Mouse (Mus musculus) ES-E14 (cell line): ENCODE measurements around the gene Gltpd2. TPM values are rescaled to one million over a fixed set of nuclear protein-coding genes. Genes with fewer than 3 reads are reported as not detected.

Experiments
- DNase-seq: peaks from one replicate; pipeline ENCODE4 v3.0.0-alpha.2; 2013; ENCODE audit warnings: low read depth, low spot score
- H3K27ac ChIP-seq: 2 replicates; pipeline ENCODE4 v1.5.1; 2012; ENCODE audit warnings: low read depth, mild to moderate bottlenecking, low read length, moderate library complexity, mixed read lengths; ENCODE audit not compliant: poor library complexity, insufficient read depth, severe bottlenecking
- H3K36me3 ChIP-seq: 2 replicates; pipeline ENCODE4 v1.6.1; 2012; ENCODE audit warnings: mild to moderate bottlenecking, low read length, moderate library complexity, mixed read lengths; ENCODE audit not compliant: control insufficient read depth, poor library complexity, insufficient read depth, severe bottlenecking
- H3K4me1 ChIP-seq, 2 experiments: fragments of 150-350 bp in 1 of 2; sonication (generic) in 1 of 2; 2 replicates each; pipeline ENCODE4 v1.6.1; 2012; ENCODE audit warnings: low read length in 2 of 2, mild to moderate bottlenecking in 1 of 2, mixed read lengths in 1 of 2; ENCODE audit not compliant: control insufficient read depth in 2 of 2, insufficient read depth in 2 of 2, poor library complexity in 1 of 2
- H3K4me3 ChIP-seq, 2 experiments: fragments of 150-350 bp in 1 of 2; sonication (generic) in 1 of 2; 2 replicates each; pipeline ENCODE4 v1.5.1; 2012; ENCODE audit warnings: low read length in 2 of 2, low read depth in 1 of 2, mild to moderate bottlenecking in 1 of 2, mixed read lengths in 1 of 2; ENCODE audit not compliant: insufficient read depth in 1 of 2, poor library complexity in 1 of 2, severe bottlenecking in 1 of 2
- H3K9ac ChIP-seq: 2 replicates; pipeline ENCODE4 v1.6.1; 2012; ENCODE audit warnings: low read depth, mild to moderate bottlenecking, low read length, mixed read lengths; ENCODE audit not compliant: poor library complexity, insufficient read depth, severe bottlenecking
- H3K9me3 ChIP-seq: fragments of 150-350 bp; sonication (generic); 2 replicates; pipeline ENCODE4 v1.6.1; 2012; ENCODE audit warnings: low read depth, mild to moderate bottlenecking, low read length; ENCODE audit not compliant: control insufficient read depth, insufficient read depth
- CHD2 ChIP-seq: IDR thresholded peaks from 2 replicates; pipeline ENCODE4 v1.6.1; 2014; ENCODE audit warnings: mild to moderate bottlenecking, low read depth, low read length, inconsistent platforms
- HCFC1 ChIP-seq: IDR thresholded peaks from 2 replicates; pipeline ENCODE4 v1.6.1; 2012; ENCODE audit warnings: low read length, inconsistent platforms, borderline replicate concordance; ENCODE audit not compliant: insufficient read depth
- MAFK ChIP-seq: IDR thresholded peaks from 2 replicates; pipeline ENCODE4 v1.6.1; 2014; ENCODE audit warnings: mild to moderate bottlenecking, low read depth, low read length, inconsistent platforms; ENCODE audit not compliant: insufficient read depth
- ZC3H11A ChIP-seq: IDR thresholded peaks from 2 replicates; pipeline ENCODE4 v1.6.1; 2012; ENCODE audit warnings: low read depth, mild to moderate bottlenecking, inconsistent platforms, low read length, borderline replicate concordance
- ZNF384 ChIP-seq: IDR thresholded peaks from 2 replicates; pipeline ENCODE4 v1.6.1; 2012; ENCODE audit warnings: low read depth, low read length, inconsistent platforms
- in situ Hi-C, 2 experiments: fragments of 600-800 bp; cut with MboI; formaldehyde crosslinking; loops; one replicate each; pipeline ENCODE4 v1.15.1; 2025; ENCODE audit warnings: low sequenced_read_pairs in 2 of 2, inconsistent platforms in 1 of 2; ENCODE audit not compliant: unreplicated experiment in 2 of 2
- total RNA-seq: library from RNA; depleted of rRNA; stranded (reverse); fragments of 300-350 nt; gene quantifications from 2 replicates; pipeline ENCODE4 v1.2.3, GENCODE M21; 2012

The Gltpd2 gene
- total RNA-seq, 1 experiment, result 0.54 TPM

DNA sequence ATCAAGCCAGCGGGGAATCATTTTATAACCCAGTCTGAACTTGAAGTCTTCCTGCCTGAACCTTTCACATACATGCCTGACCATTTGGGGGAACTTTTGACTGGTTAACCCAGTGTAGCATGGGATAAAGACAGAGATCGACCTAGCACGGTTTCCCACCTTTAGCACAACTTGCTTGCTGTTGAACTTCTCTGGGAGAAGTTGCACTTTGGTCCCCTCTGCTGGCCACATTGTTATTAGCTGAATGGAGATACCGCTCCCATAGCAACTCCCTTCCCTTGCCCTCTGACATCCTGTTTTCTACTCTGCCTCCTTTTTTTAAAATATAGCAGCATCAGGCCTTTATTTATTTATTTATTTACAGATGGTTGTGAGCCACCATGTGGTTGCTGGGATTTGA, 12.6 kb upstream of the Gltpd2 start:
- no peak overlapping the region for H3K27ac ChIP-seq
- no peak overlapping the region for H3K4me3 ChIP-seq
- H3K4me1 ChIP-seq, result peaks cover 0 to 16% of the 10 kb centered on the region in 2 experiments; a peak in 2 of 4 replicates
- H3K9me3 ChIP-seq, result no peaks in the 10 kb centered on the region
- H3K9ac ChIP-seq, result no peak overlapping the region
- in situ Hi-C loops, result no loop called here
- no peak for TF ChIP-seq ZNF384
- TF ChIP-seq HCFC1, result no peak
- no peak for TF ChIP-seq CHD2
- no peak for TF ChIP-seq MAFK
- TF ChIP-seq ZC3H11A, result no peak
- no peak for DNase-seq
- H3K36me3 ChIP-seq, result no peaks in the 10 kb centered on the region

DNA sequence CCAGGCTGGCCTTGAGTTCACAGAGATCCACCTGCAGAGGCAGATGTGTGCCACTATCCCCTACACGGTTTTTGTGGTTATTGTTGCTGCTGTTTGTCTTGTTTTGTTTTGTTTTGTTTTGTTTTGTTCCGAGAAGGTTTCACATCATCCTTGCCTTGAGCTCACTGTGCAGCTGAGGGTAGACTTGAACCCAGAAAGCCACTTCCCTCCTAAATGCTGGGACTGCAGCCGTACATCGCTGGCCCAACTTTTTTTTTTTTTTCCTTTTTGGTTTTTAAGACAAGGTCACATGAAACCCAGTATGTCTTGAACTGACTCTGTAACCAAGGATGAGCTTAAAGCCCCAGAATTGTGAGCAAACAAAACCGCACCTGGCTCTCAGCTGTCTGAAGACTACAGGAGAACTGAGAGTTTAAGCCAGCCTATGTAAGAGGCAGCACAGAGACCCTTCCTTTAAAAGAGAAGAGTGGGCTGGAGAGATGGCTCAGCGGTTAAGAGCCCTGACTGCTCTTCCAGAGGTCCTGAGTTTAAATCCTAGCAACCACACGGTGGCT, 12.0 kb upstream of the Gltpd2 start:
- H3K4me3 ChIP-seq, result no peak overlapping the region
- no peak for TF ChIP-seq ZC3H11A
- no peak for TF ChIP-seq CHD2
- no peak for TF ChIP-seq ZNF384
- no peak for TF ChIP-seq MAFK
- no peak for TF ChIP-seq HCFC1
- H3K36me3 ChIP-seq, result no peaks in the 10 kb centered on the region
- no peak for DNase-seq
- H3K27ac ChIP-seq, result no peak overlapping the region
- H3K4me1 ChIP-seq, result peaks cover 0 to 18% of the 10 kb centered on the region in 2 experiments; a peak in 2 of 4 replicates
- no peaks in the 10 kb centered on the region for H3K9me3 ChIP-seq
- in situ Hi-C loops, result no loop called here
- H3K9ac ChIP-seq, result no peak overlapping the region

DNA sequence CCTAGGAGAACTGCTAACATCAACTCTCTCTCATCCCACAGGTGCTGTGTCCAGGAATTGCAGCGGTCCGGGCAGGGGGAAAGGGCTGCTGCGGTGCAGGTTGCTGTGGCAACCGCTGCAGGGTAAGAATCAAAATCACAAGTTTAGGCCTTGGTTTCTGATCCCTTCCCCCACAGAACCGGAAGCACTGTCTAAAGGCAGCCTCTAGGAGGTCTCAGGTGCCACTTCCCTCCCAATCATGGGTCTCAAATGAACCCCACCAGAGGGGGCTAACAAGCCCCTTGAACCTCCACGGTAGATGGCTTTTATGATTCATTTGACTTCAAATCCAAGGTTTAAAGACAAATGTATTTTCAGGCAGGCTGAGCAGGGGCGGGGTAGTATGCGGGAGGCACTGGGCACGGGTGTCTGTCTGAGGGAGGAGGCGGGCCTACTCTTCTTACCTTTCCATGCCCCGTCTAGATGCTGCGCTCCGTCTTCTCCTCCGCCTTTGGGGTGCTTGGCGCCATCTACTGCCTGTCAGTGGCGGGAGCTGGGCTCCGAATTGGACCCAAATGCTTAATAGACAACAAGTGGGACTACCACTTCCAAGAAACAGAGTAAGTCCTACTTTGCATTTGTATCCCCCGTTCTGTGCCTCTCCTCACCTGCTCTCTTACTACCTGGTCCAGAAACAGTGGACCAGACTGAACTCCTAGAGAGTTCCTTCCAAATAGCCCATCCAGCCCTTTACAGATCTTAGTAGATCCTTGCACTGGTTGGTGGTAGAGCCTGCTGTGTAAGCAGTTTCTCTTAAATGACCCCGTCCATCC, 9.0 kb upstream of the Gltpd2 start:
- peak; percentile 38; the same call in 1 of the 2 replicates for TF ChIP-seq ZC3H11A
- peak; percentile 69 for TF ChIP-seq MAFK
- TF ChIP-seq ZNF384, result no peak
- in situ Hi-C loops, result no loop called here
- Histone ChIP-seq H3K27ac (no peak overlapping the region), H3K9ac (peak overlapping the region; percentile 47; the same call in 1 of the 2 replicates), H3K36me3 (no peaks in the 10 kb centered on the region), H3K4me3 (peak overlapping the region; percentile 41 to 48; a peak in 3 of 4 replicates), H3K4me1 (peaks cover 0 to 18% of the 10 kb centered on the region in 2 experiments; a peak in 1 of 4 replicates), H3K9me3 (no peaks in the 10 kb centered on the region)
- peak; percentile 77 for DNase-seq

DNA sequence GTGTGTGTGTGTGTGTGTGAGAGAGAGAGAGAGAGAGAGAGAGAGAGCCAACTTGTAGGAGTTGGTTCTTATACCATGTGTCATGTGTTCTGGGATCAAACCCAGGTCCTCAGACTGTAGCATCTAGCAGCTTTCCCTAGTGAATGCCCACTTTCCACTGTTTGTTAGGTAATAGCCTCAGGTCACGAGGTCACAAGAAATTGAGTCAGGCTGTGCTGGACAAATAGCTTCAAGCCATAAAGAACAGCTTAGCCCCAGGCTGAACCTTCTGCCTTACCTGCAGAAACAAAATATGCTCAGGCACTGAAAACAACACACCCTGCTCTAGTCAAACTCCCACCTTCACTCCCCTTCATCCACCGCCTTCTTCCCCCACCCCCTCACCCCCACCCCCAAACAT, 7.8 kb upstream of the Gltpd2 start:
- Histone ChIP-seq H3K27ac (no peak overlapping the region), H3K9ac (no peak overlapping the region), H3K36me3 (no peaks in the 10 kb centered on the region), H3K9me3 (no peaks in the 10 kb centered on the region), H3K4me3 (no peak overlapping the region), H3K4me1 (peaks cover 0 to 12% of the 10 kb centered on the region in 2 experiments; a peak in 1 of 4 replicates)
- in situ Hi-C loops, result no loop called here
- TF ChIP-seq ZC3H11A (no peak), CHD2 (no peak), ZNF384 (no peak), HCFC1 (no peak), MAFK (no peak)
- no peak for DNase-seq
